Mouse (Mus musculus): ENCODE measurements at regions not wholly inside any gene's neighbourhood (a gene's known extent, or its start where the extent isn't known, plus 50 kb on each side); places are given as distances from the start of the nearest gene placed in this dataset.

- Histone ChIP-seq H3K27me3 (ENCODE audit: insufficient read depth, low read length) (no peaks in the 10 kb centered on the region), H3K4me2 (ENCODE audit: low read depth) (no peak overlapping the region), H3K4me1 (ENCODE audit: insufficient read depth) (no peaks in the 10 kb centered on the region), H3K27ac (ENCODE audit: low read depth, low read length) (no peak overlapping the region), H3K36me3 (ENCODE audit: insufficient read depth) (no peaks in the 10 kb centered on the region), H3K9ac (no peak overlapping the region), H3K4me3 (ENCODE audit: low read depth, low read length) (no peak overlapping the region), H3K9me3 (ENCODE audit: low read length) (no peaks in the 10 kb centered on the region)
- ATAC-seq, result no peak
- DNase-seq, result no peak
- 97% methylated on average over 5 of the region's 5 CpGs for WGBS
- TF ChIP-seq CTCF (IDR thresholded peaks at IDR 0.05; ENCODE audit: low read depth), result no peak
Observed at GRCm38 (mm10) chr9:84363478-84363877, 438.5 kb downstream of the Bckdhb start.

DNA sequence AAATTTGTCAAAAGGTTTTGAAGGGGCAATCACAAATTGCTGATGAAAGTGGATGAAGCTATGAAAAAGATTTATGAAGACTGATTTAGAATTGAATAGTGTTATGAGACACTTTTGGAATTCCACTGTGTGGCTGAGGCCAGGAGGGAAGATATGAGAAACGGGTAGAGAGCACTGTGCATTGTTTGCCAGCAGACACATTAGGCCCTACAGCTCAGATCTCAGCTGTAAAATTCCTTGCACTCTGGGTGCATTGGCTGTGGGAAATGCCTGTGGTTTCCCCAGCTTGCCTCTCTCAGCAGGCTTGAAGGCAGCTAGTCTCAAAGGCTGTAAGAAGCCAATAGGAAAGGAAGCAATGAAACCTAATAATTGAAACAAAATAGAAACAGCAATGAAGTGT, 444.3 kb downstream of the Bckdhb start:
- H3K4me3 ChIP-seq (ENCODE audit: low read depth, low read length), result no peak overlapping the region
- H3K4me2 ChIP-seq (ENCODE audit: low read depth), result no peak overlapping the region
- no peak for ATAC-seq
- H3K9me3 ChIP-seq (ENCODE audit: low read length), result no peaks in the 10 kb centered on the region
- H3K9ac ChIP-seq, result no peak overlapping the region
- no peaks in the 10 kb centered on the region for H3K36me3 ChIP-seq (ENCODE audit: insufficient read depth)
- no peak for TF ChIP-seq CTCF (IDR thresholded peaks at IDR 0.05; ENCODE audit: low read depth)
- no peaks in the 10 kb centered on the region for H3K4me1 ChIP-seq (ENCODE audit: insufficient read depth)
- WGBS, result 56% methylated on average over 1 of the region's 1 CpGs
- DNase-seq, result no peak
- H3K27me3 ChIP-seq (ENCODE audit: insufficient read depth, low read length), result no peaks in the 10 kb centered on the region
- H3K27ac ChIP-seq (ENCODE audit: low read depth, low read length), result no peak overlapping the region

- no peak overlapping the region for H3K27ac ChIP-seq (ENCODE audit: low read depth, low read length)
- no peaks in the 10 kb centered on the region for H3K4me1 ChIP-seq (ENCODE audit: insufficient read depth)
- no peaks in the 10 kb centered on the region for H3K9me3 ChIP-seq (ENCODE audit: low read length)
- DNase-seq (no peak), ATAC-seq (no peak)
- H3K4me3 ChIP-seq (ENCODE audit: low read depth, low read length), result no peak overlapping the region
- 72% methylated on average over 4 of the region's 4 CpGs for WGBS
- TF ChIP-seq CTCF (IDR thresholded peaks at IDR 0.05; ENCODE audit: low read depth), result no peak
- no peaks in the 10 kb centered on the region for H3K27me3 ChIP-seq (ENCODE audit: insufficient read depth, low read length)
- H3K9ac ChIP-seq, result no peak overlapping the region
- no peak overlapping the region for H3K4me2 ChIP-seq (ENCODE audit: low read depth)
- no peaks in the 10 kb centered on the region for H3K36me3 ChIP-seq (ENCODE audit: insufficient read depth)
Observed at GRCm38 (mm10) chr9:84370260-84370659, 445.3 kb downstream of the Bckdhb start.

- no peak for DNase-seq
- WGBS, result 48% methylated on average over 2 of the region's 2 CpGs
Observed at GRCm38 (mm10) chr9:84375746-84376145, 450.8 kb downstream of the Bckdhb start.

GRCm38 (mm10) chr9:84376621-84377020, 451.7 kb downstream of the Bckdhb start:
- no peak for DNase-seq
- ATAC-seq, result no peak
- Histone ChIP-seq H3K4me3 (ENCODE audit: low read depth, low read length) (no peak overlapping the region), H3K36me3 (ENCODE audit: insufficient read depth) (no peaks in the 10 kb centered on the region), H3K9ac (no peak overlapping the region), H3K4me2 (ENCODE audit: low read depth) (no peak overlapping the region), H3K27me3 (ENCODE audit: insufficient read depth, low read length) (no peaks in the 10 kb centered on the region), H3K9me3 (ENCODE audit: low read length) (no peaks in the 10 kb centered on the region), H3K4me1 (ENCODE audit: insufficient read depth) (no peaks in the 10 kb centered on the region), H3K27ac (ENCODE audit: low read depth, low read length) (no peak overlapping the region)
- TF ChIP-seq CTCF (IDR thresholded peaks at IDR 0.05; ENCODE audit: low read depth), result no peak
- 93% methylated on average over 6 of the region's 6 CpGs for WGBS

More at GRCm38 (mm10) chr9:84375746-84376145, 450.8 kb downstream of the Bckdhb start:
- Histone ChIP-seq H3K4me3 (ENCODE audit: low read depth, low read length) (no peak overlapping the region), H3K9me3 (ENCODE audit: low read length) (no peaks in the 10 kb centered on the region), H3K27ac (ENCODE audit: low read depth, low read length) (no peak overlapping the region), H3K4me2 (ENCODE audit: low read depth) (no peak overlapping the region), H3K4me1 (ENCODE audit: insufficient read depth) (no peaks in the 10 kb centered on the region), H3K9ac (no peak overlapping the region), H3K27me3 (ENCODE audit: insufficient read depth, low read length) (no peaks in the 10 kb centered on the region), H3K36me3 (ENCODE audit: insufficient read depth) (no peaks in the 10 kb centered on the region)
- no peak for ATAC-seq
- no peak for TF ChIP-seq CTCF (IDR thresholded peaks at IDR 0.05; ENCODE audit: low read depth)

DNA sequence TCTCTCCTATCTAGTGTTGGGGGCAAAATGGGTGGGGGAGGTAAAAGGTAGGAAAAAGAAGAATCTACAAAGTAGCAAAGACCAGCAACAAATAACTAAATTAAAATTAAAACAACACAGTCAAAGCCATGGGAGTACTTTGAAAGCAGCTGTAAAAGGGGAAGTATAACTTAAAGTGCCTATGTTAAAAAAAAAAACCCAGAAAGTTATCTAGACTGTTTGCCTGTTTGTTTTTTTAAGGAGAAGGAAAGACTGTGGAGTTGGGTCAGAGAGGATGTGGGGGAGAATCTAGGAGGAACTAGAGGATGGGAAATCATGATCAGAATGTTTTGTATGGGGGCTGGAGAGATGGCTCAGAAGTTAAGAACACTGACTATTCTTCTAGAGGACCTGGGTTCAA, 457.0 kb downstream of the Bckdhb start:
- H3K9ac ChIP-seq, result no peak overlapping the region
- H3K4me2 ChIP-seq (ENCODE audit: low read depth), result no peak overlapping the region
- H3K9me3 ChIP-seq (ENCODE audit: low read length), result no peaks in the 10 kb centered on the region
- H3K27ac ChIP-seq (ENCODE audit: low read depth, low read length), result no peak overlapping the region
- H3K27me3 ChIP-seq (ENCODE audit: insufficient read depth, low read length), result no peaks in the 10 kb centered on the region
- H3K36me3 ChIP-seq (ENCODE audit: insufficient read depth), result no peaks in the 10 kb centered on the region
- no peak overlapping the region for H3K4me3 ChIP-seq (ENCODE audit: low read depth, low read length)
- ATAC-seq (no peak), DNase-seq (no peak)
- TF ChIP-seq CTCF (IDR thresholded peaks at IDR 0.05; ENCODE audit: low read depth), result no peak
- no peaks in the 10 kb centered on the region for H3K4me1 ChIP-seq (ENCODE audit: insufficient read depth)

DNA sequence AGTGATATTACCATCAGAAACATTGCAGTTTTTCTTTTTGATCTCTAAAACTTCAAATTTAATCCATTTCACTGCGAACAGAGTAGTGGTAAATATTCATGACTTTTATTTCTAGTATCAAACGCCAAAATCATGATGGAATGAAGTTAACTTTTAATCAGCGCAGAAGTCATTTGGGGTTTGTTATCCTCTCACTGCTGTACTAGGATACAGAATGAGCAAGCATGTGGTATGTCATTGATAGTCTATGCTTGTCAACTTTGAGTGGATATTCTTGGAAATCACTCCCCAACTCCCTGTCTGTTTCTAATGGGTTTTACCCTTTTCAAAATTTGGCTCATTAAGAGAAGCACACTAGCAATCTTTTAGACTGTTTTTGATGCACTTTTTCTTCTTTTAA, 464.9 kb downstream of the Bckdhb start:
- Histone ChIP-seq H3K36me3 (ENCODE audit: insufficient read depth) (no peaks in the 10 kb centered on the region), H3K27ac (ENCODE audit: low read depth, low read length) (no peak overlapping the region), H3K4me3 (ENCODE audit: low read depth, low read length) (no peak overlapping the region), H3K27me3 (ENCODE audit: insufficient read depth, low read length) (no peaks in the 10 kb centered on the region), H3K9me3 (ENCODE audit: low read length) (no peaks in the 10 kb centered on the region), H3K9ac (no peak overlapping the region), H3K4me1 (ENCODE audit: insufficient read depth) (no peaks in the 10 kb centered on the region), H3K4me2 (ENCODE audit: low read depth) (no peak overlapping the region)
- DNase-seq, result no peak
- ATAC-seq, result peak; percentile 54; the same call in 1 of the 2 replicates
- TF ChIP-seq CTCF (IDR thresholded peaks at IDR 0.05; ENCODE audit: low read depth), result no peak
- 71% methylated on average over 3 of the region's 3 CpGs for WGBS

All from forebrain, postnatal 0 days (tissue).